Mouse (Mus musculus) ES-E14 (cell line): ENCODE results near the gene Spsb1.

Experiments used
- MAFK ChIP-seq: IDR thresholded peaks from 2 replicates; pipeline ENCODE4 v1.6.1; 2014; ENCODE audit warnings: mild to moderate bottlenecking, low read depth, low read length, inconsistent platforms; ENCODE audit not compliant: insufficient read depth
- ZNF384 ChIP-seq: IDR thresholded peaks from 2 replicates; pipeline ENCODE4 v1.6.1; 2012; ENCODE audit warnings: low read depth, low read length, inconsistent platforms

GRCm38 (mm10) chr4:149854770-149855169 is 100.1 kb downstream of the Spsb1 start:
- TF ChIP-seq ZNF384 (no peak), MAFK (no peak)
